Mouse (Mus musculus): ENCODE measurements around the gene Zdhhc16.
"Not testable (repeated sequence)": the region's sequence is repeated elsewhere in the genome, so short reads cannot be mapped to it uniquely, and the experiment has no call there.

Gene Zdhhc16

GRCm38 (mm10) chr19:41913774-41914591 lies 19.3 kb upstream of the Zdhhc16 start:
- DNase-seq, result peak; percentile 89

- not testable (repeated sequence) for DNase-seq
These were observed 18.7 kb upstream of the Zdhhc16 start for GRCm38 (mm10) chr19:41914592-41914882.

- DNase-seq, result no peak
These were observed 18.0 kb upstream of the Zdhhc16 start for GRCm38 (mm10) chr19:41915294-41915693.

- DNase-seq, result no peak
These were observed 16.4 kb upstream of the Zdhhc16 start for GRCm38 (mm10) chr19:41916853-41917252.

GRCm38 (mm10) chr19:41919471-41919870 lies 13.8 kb upstream of the Zdhhc16 start:
- DNase-seq, result no peak

- no peak for DNase-seq
These were observed 12.7 kb upstream of the Zdhhc16 start for GRCm38 (mm10) chr19:41920412-41921067.

GRCm38 (mm10) chr19:41932686-41933085 lies 594 bp upstream of the Zdhhc16 start:
- no peak for DNase-seq

GRCm38 (mm10) chr19:41934124-41934523 lies 844 bp downstream of the Zdhhc16 start:
- DNase-seq, result no peak

GRCm38 (mm10) chr19:41935921-41936320 lies 2.6 kb downstream of the Zdhhc16 start:
- DNase-seq, result no peak

- DNase-seq, result no peak
These were observed 5.3 kb downstream of the Zdhhc16 start for GRCm38 (mm10) chr19:41938539-41938938.

- no peak for DNase-seq
These were observed 10.6 kb downstream of the Zdhhc16 start for GRCm38 (mm10) chr19:41943841-41944240.

- no peak for DNase-seq
These were observed 19.0 kb downstream of the Zdhhc16 start for GRCm38 (mm10) chr19:41952287-41952686.

- DNase-seq, result no peak
These were observed 20.3 kb downstream of the Zdhhc16 start for GRCm38 (mm10) chr19:41953574-41953973.

- no peak for DNase-seq
These were observed 36.3 kb downstream of the Zdhhc16 start for GRCm38 (mm10) chr19:41969618-41970017.

GRCm38 (mm10) chr19:41973891-41974794 lies 40.9 kb downstream of the Zdhhc16 start:
- DNase-seq, result peak; percentile 92

- DNase-seq, result peak; percentile 97
These were observed 47.1 kb downstream of the Zdhhc16 start for GRCm38 (mm10) chr19:41980422-41980818.

GRCm38 (mm10) chr19:41980819-41981594 lies 47.7 kb downstream of the Zdhhc16 start, which contains the start of gene Mms19:
TSS of gene Mms19 (minus strand) at chr19:41981157.
- peak; percentile 100 for DNase-seq

GRCm38 (mm10) chr19:41981595-41981927 lies 48.3 kb downstream of the Zdhhc16 start, which contains the start of gene Ubtd1:
TSS of gene Ubtd1 (plus strand) at chr19:41981763.
- DNase-seq, result no peak

GRCm38 (mm10) chr19:41981931-41982790 lies 48.9 kb downstream of the Zdhhc16 start:
- peak; percentile 94 for DNase-seq

GRCm38 (mm10) chr19:41982791-41983150 lies 49.5 kb downstream of the Zdhhc16 start:
- DNase-seq, result peak; percentile 93

- DNase-seq, result peak; percentile 73
These were observed 52.7 kb downstream of the Zdhhc16 start for GRCm38 (mm10) chr19:41985994-41986393.

GRCm38 (mm10) chr19:41987206-41987605 lies 53.9 kb downstream of the Zdhhc16 start:
- no peak for DNase-seq

Data from heart, adult 11 months (tissue).